Mouse (Mus musculus): ENCODE measurements around the gene Srrt.
A peak's percentile ranks its signal among the peaks of the same experiment; 100 is the strongest.

Gene Srrt

DNA sequence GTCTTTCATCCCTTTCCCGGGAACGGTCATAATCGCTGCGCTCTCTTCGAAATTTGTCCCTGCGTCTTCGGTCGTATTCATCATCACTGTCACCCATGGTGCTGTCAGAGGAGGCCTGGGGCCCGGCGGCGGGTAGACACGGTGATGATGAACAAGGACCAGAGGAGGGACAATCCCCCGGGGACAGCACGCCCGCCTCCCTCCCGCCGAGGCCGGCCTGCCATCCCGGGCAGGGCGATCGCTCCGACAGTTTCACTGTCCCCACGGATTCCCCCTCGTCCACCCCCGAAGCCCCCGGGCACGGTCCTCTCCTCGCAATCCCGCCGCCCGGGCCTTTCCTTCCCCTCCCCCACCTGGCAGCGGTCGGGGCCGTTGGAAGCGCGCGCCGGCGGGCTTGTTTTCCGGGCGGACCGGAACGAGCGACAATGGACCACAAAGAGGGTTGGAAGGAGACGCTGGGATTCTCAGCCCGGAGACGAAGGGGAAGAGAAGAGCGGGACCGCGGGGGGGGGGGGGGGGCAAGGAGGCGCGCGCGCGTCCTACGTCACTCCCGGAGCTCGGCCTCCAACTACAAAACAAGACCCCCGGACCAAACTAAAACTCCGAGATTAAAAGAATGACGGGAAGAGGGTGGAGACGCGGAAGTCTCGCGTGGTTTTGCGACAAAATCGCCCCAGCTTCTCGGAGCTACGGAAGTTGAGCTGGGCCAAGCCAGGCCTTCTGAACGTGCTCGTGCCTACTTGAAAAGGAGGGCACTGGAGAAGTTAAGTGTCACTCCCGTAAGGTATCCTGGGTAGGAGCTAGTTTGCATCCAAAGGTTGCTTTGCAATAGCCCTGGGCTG is at the start of gene Srrt:
Gene Srrt, minus strand, starts transcription at position 604 of the 842 bp plus-strand sequence.
- DNase-seq (ENCODE audit: low spot score in 2 of 2) = peak; percentile 78 to 88

DNA sequence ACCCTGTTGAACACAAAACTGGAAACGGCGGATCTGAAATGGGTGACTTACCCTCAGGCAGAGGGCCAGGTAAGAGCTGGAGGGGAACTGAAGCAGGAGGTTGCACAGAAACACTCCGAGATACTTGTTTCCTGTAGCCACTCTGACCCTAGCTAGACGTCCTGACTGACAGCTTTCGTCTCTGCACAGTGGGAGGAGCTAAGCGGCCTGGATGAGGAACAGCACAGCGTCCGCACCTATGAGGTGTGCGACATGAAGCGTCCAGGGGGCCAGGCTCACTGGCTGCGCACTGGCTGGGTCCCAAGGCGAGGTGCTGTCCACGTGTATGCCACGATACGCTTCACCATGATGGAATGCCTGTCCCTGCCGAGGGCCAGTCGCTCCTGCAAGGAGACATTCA is 46.6 kb upstream of the Srrt start:
- DNase-seq (ENCODE audit: low spot score in 2 of 2) = no peak

DNA sequence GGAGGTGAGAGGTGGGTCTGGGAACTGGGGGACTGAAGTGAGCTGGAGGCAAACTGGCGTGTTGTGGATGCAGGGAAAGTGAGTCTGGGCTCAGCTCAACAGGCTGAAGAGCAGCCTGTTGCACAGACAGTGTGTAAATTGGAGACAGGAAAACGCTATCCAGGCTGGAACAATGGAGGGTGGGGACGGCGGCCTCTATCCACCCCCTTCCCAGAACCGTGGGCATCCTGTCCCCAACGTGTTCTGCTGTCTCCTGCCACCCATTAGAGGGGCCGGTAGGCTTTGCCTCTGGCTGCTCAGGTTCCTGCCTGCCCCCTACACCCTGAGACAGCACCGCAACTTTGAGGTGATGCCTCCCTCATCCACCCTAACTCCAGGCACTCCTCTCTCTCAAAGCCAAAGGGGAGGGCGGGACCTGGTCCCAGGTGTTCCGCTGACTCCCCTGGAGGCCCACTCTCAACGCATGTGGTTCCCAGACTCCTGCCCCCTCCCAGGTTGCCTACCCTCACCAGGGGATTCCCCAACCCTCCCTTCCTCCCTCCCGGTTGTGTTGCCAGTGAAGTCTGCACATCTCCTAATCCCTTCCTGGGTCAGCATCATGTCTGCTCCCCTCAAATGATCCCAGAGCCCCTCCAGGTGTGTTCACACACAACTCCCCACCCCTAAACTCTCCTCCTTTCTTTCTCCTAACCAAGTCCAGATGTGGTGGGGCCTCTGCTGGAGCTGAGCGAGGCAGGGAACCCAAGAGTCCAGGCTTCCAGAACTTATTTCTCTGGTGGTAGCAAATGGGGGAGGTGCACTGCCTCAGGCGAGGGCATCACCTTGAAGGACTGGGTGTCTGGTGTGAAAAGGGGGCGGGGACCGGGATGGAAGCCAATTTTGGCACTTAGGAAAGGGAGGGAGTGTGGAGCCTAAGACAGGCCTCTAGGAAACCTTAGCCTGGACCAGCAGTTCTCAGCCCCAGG is 44.8 kb upstream of the Srrt start:
- DNase-seq (ENCODE audit: low spot score in 2 of 2) = no peak

DNA sequence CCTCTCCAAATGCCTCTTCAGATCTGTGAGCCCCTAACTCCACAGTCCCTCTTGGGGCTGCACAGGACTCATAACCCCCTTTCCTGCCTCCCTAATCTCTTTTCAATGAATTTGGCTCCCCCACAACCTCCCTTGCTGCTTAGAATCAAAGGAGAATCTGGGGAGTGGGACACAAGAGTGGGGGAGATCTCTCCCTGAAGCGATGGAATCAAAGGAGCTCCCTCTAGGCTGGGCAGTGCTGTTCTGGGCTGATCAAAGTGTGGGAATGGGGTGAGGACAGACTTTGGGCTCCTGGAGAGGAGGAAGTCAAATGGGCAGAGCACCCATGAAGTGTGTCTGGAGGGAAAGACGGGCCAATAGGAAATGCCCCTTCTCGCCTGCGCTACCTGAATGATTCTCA is 43.9 kb upstream of the Srrt start:
- no peak for DNase-seq (ENCODE audit: low spot score in 2 of 2)

DNA sequence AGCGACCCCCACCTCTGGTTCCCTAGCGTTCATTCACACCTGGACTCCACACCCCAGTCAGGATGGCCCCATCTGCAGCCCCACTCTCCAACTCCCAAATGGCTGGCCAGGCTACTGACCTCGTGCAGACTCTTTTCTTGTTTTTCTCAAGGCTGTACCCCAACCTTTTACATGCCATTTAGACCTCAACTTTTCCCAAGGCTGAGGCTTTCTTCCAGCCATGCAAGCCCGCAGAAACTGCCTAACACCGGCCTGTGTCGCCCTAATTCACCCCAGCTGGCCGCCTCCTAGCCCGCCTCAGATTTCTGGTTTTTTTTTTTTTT is 43.5 kb upstream of the Srrt start:
- no peak for DNase-seq (ENCODE audit: low spot score in 2 of 2)

DNA sequence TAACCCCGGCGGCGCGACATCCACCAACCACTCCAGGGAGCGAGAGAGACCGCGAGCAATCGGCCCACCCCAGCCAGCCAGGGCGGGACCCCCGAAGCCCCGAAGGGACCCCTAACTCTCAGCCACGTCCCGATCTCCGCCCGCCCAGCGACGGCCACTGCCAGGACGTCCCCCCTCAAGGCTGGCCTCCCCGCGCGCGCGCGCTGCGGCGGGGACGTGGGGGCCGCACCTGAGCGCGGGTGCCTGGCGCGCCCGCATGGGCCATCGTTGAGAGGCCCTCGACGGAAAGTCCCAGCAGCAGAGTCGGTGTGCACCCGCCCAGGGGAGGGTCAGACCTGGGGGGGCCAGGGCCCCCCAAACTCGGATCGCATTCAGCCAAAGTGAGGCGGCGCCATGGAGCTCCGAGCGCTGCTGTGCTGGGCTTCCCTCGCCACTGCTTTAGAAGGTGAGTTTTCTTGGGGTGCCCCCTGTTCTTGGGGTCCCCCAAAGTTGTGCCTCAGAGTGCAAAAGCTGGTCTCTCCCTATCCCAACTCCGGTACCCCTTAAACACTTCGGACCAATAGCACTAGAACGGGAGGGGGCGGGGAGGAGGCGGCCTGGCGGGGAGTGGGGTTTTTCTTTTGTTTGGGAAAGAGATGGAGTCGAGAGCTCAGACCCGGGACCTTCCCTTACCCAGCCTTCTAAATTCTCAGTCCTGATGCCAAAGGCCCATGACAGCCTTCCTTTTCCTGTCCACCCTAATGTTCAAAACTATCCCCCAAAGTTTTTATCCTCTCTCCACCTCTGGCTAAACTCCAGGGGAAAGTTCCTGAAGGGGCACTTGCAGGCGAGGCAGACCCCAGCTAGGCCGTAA is 43.0 kb upstream of the Srrt start:
- no peak for DNase-seq (ENCODE audit: low spot score in 2 of 2)

DNA sequence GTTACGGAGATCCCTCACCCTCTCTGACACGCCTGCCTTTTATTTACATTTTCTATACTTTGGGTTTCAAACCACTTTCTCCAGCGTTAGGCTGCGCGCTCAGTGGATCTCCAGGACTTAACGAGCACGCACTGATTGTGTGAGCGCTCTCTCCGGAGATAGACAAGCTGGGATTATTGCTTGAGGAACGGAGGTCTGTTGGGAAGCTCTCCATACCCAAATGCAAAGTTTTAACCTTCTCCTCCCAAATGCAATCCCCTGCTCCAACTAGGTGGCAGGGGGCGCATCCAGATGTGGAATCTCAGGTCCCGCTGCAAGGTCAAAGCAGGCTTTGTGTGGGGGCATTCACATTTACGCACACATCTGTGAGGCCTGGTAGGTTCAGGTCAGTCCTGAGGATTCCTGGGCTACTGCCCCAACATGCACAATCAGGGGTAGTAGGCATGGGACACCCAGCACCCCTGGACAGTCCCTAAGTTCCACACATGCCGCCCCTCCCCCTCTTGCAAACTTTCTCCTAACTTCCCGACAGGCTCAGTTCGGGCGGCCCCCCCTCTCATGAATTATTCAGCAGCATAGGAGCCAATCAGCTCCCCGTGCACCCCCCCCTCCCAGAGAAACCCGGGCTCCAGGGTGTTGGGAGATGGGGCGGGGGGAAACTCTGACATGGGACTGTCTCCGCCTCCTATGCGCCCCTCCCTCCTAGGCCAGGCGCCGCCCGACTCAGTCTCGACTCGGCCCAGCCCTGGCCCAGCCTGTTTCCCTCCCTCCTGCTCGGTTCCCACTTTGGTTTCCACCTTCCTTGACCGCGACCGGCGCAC is 42.1 kb upstream of the Srrt start, which contains the start of gene Ephb4:
Gene Ephb4, plus strand, starts transcription at position 726 of the 821 bp plus-strand sequence.
- peak; percentile 47 to 67 for DNase-seq (ENCODE audit: low spot score in 2 of 2)

DNA sequence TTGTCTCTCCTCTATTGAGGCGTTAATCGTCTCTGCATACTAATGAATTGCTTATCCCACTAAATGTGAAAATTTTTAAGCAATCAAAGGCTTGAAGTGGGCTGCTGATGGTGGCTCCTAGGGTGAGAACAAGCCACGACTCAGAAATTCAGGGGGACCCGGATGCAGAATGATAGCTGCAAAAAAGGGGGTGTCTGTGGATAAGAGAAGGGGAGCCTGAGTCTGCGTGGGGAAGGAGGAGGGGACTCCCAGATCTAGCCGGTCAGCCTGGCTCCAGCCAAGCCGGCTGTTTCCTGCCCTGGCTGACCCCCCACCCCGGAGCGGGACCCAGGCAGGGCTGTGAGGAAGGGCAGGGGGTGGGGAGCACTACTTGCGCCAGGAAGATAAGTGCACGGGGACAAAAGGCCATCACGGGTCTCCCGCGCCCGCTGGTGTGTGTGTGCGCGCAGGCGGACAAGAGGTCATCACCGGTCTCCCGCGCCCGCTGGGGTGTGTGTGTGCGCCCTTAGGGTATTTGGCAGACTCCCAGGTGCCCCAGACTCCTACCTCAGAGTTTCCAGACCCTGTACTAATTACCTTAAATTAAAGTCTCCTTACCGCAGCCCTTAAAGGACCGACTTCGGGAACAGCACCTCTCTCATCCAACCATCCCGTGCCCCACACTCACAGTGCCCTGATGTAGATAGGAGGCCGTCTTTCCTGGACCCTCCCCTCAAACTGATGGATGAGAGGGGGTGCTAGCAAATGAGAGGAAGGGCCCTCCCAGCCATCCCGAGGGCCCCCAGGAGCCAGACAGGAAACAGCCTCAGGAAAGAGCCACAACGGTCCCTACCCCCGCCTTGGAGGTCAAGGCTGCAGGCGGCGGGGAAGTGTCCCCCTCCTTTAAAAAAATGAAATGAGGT is 41.3 kb upstream of the Srrt start:
- DNase-seq (ENCODE audit: low spot score in 2 of 2) = no peak

DNA sequence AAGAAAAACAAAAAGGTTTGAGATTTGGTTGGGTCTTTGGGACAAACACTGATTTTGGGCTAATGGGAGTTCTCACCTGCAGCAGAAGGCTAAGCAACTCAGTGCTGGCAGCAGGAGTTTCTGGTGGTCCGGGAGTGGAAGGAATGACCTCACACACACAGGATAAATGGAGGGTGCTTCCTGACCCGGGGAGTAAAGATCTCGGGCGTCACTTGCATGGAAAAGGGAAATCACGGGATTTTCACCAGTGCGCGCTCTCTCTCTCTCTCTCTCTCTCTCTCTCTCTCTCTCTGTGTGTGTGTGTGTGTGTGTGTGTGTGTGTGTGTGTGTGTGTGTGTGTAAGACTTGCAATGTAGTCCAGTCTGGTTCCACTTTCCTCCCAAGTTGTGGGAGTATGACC is 40.4 kb upstream of the Srrt start:
- DNase-seq (ENCODE audit: low spot score in 2 of 2) = no peak

DNA sequence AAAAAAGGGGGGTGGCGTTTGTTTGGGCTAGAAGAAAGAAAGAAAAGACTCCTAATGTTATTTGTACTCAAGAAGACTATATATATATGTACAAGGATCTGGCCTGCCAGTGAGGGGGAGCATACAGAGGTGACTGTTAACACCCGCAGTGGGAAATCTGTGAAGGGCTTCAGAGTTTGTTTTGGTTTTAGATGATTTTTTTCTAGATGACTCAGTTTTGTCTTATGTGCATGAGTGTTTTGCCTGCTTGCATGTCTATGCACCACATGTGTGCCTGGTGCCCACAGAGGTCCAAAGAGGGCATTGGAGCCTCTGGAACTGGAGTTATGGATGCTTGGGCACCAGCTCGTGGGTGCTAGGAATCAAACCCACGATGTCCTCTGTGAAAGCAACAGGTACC is 39.5 kb upstream of the Srrt start:
- no peak for DNase-seq (ENCODE audit: low spot score in 2 of 2)

DNA sequence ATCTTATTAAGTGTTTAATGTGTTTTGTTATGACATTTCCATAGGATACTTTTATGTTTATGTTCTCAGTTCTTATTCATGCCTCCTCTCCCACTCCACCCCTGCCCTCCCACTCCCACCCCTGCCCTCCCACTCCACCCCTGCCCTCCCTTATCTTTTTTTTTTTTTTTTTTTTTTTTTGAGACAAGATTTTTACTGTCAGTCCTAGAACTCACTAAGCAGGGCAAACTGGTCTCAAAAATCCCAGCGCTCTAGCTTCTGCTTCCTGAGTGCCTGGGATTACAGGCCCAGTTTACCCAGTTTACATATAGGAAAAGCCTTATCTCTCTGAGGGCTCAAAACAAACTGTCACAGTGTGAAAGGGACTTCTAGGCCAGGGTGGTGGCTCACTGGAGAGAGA is 38.9 kb upstream of the Srrt start:
- DNase-seq (ENCODE audit: low spot score in 2 of 2) = no peak

DNA sequence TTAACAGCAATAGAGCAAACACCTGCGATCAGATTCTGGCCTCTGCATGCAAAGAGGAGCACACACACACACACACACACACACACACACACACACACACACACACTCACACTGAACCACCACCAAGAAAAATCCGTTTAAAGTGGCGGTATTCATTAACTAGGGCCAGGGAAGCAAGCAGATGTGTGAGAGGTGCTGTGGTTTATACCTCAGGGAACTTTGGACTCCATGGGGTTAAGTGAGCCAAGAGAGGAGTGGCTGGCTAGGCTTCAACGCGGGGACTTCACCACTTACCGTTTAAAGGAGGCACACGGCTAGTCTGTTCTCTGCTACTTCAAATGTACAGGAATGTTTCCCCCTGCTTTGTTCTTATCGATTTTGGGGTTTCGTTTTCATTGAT is 38.3 kb upstream of the Srrt start:
- DNase-seq (ENCODE audit: low spot score in 2 of 2) = no peak

DNA sequence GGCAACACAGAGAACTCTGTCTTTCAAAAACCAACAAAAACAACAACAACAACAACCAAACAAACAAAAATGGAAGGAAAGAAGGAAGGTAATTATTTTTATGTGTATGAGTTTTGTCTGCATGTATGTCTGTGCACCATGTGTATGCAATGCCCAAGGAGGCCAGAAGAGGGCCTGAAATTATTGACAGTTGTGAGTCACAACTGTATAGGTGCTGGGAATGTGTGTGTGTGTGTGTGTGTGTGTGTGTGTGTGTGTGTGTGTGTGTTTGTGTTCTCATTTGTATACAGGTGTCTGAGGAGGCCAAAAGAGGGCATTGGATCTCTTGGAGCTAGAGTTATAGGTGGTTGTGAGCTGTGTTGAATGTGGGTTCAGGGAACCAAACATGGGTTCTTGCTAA is 36.4 kb upstream of the Srrt start:
- DNase-seq (ENCODE audit: low spot score in 2 of 2) = no peak

DNA sequence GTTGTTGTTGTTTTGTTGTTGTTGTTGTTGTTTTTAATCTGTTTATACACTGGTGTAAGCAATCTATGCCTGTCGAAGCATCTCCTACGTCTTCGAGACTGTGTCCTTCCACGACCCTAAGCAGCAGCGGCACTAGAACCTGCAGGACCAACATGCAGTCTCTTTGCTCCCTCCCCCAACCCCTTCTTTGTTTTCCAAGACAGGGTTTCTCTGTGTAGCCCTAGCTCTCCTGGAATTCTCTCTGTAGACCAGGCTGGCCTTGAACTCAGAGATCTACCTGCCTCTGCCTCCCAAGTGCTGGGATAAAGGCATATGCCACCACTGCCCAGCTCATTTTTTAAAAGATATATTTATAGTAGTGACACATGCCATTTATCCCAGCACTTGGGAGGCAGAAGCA is 35.9 kb upstream of the Srrt start:
- DNase-seq (ENCODE audit: low spot score in 2 of 2) = no peak

DNA sequence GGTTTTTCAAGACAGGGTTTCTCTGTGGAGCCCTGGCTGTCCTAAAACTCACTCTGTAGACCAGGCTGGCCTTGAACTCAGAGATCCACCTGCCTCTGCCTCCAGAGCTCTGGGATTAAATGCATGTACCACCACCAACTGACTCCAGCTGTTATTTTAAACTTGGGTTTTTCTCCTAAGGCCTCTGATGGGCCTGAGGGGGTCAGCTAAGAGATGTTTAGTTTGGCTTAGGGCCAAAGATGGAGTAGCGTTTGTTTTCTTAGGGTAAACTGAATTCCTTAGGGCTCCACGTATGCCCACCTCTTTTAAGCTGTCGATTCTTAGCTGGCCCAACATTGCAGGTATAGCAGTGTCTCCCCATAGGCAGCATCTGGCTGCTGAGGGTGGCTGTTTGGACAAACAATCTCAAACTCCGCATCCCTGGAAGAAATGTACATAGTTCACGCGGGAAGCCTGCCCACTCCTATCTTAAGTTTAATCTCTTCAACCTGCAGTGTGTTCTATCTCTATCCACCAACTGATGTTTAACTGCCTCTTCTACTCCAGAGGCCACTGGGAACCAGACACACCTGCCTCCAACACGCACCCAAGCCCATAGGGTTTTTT is 35.0 kb upstream of the Srrt start:
- DNase-seq (ENCODE audit: low spot score in 2 of 2) = no peak

DNA sequence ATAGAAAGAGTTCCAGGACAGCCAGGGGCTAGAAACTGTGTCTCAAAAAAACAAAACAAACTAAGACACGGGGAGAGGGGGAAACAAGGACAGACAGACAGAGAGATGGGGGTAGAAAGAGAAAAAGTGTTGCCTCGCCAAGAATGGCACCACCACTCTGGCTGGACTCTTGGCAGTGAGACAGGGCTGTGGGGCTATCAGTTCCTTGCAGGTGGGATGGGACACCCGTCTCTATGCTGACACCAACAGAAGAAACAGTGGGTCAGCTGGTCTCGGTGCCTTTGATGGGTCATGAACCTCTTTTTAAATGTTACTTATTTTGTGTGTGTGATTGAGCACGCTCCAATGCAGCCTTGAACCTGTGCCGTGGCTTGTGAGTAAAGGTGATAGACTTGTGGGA is 32.7 kb upstream of the Srrt start:
- no peak for DNase-seq (ENCODE audit: low spot score in 2 of 2)

DNA sequence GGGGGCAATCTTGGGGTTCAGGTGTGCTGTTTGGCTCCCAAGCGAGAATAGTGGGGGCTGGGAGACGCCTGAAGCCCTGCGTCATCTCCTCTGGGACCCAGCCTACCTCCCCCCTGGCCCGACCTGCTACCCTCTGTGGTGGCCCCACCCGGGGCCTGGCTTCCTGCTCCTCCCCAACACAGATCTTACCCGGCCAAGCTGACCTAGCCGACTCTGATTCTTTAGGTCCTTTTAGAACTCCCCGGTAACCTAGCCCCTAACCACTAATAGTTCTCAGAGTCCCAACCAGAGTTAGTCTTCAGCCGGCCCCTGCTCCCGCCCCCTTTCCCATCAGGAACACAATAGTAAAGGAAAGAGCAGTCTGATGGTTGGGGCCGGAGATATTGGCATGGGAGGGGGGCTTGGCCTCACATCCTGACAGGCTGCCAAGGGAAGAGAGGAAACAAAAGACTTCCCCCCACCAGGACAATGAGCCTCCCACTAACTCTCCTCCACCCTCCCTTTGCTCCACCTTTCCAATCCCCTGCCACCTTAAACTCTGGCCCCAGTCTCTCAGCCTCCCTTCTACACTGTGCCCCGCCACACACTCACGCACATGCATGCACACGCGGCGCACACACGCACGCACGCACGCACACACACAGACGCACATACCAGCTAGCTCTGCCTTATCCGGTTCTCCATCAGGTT is 32.0 kb upstream of the Srrt start:
- DNase-seq (ENCODE audit: low spot score in 2 of 2) = peak in 1 of 2 experiments; percentile 32

DNA sequence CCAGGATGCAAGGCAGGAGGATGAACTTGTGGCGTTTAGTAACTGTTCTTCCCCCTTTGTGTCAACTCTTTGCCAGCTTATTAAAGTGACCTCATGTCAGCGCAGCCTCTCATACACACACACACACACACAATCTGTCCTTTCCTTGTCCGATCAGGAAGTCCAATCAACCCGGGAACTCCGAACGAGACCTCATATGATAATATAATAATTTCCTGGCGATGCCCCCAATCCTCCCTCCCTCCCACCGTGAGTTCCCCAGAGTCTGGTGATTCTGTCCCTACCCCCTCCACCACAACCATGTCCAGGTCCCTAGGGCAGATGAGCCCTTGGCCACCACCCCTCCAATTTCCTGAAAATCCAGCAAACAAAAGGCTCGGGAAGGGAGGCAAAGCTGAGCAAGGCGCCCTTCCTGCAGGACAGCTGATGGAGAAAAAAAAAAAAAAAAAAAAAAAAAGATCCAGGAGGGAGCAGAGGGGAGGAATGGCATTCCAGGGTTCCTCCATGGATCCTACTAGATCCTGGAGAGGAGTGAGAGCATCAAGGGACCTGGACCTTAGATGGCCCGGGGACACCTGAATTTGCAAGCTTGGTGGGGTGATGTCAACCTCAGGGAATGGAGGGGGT is 31.3 kb upstream of the Srrt start:
- DNase-seq (ENCODE audit: low spot score in 2 of 2) = peak in 1 of 2 experiments; percentile 44

Data from cerebellum, postnatal 4 days (tissue).